8 mouse cellular contexts compared by ENCODE assay signal in genomic region chr11:117266906-117267721, GRCm38 (mm10).
A peak's percentile ranks its signal among the peaks of the same experiment; 100 is the strongest.
DNase-seq lines count a peak whose midpoint lies in the region; ATAC-seq lines count a peak whose summit lies in the region.

No protein-coding gene starts in this region.

- peak overlapping the region; percentile 72 for H3K4me3 ChIP-seq in kidney, embryonic 15.5 days (replicated peaks)

- WGBS in kidney, embryonic 15.5 days = under 1% methylated on average over 32 of the region's 37 CpGs

- H3K27me3 ChIP-seq in kidney, embryonic 15.5 days = no peaks in the 10 kb centered on the region

- ATAC-seq in kidney, embryonic 15.5 days (replicated peaks; ENCODE audit: low FRiP score) = peak; percentile 62

- peaks cover 83% of the 10 kb centered on the region for H3K4me1 ChIP-seq in kidney, embryonic 15.5 days

- no peaks in the 10 kb centered on the region for H3K9me3 ChIP-seq in kidney, embryonic 15.5 days (replicated peaks)

- peak overlapping the region; percentile 79 for H3K9ac ChIP-seq in kidney, embryonic 15.5 days

- H3K36me3 ChIP-seq in kidney, embryonic 15.5 days = no peaks in the 10 kb centered on the region

- intact Hi-C loops in left cerebral cortex, postnatal 14 days (cut with DNase I) = loop anchor here (5.0 kb wide), 1 partner anchor 45 kb away; no protein-coding TSS in a partner anchor

- peak overlapping the region; percentile 93 for H3K27ac ChIP-seq in kidney, embryonic 15.5 days

- peak; percentile 42 to 49 for DNase-seq in left cerebral cortex, adult 18-20 months (ENCODE audit: low spot score in 2 of 2)
- no peak for DNase-seq in left cerebral cortex, postnatal 14 days (ENCODE audit: low spot score in 2 of 2)
- DNase-seq in c-Kit-positive CD71-negative TER-119-negative erythroid progenitor cells, embryonic 14.5 days (ENCODE audit: low read depth) = peak; percentile 35
- peak; percentile 55 to 75 for DNase-seq in heart, adult 9 months (ENCODE audit: low spot score in 2 of 2)
- DNase-seq in lung, postnatal 14 days = peak; percentile 68
- DNase-seq in right cerebral cortex, adult 2 months (ENCODE audit: low spot score in 2 of 2) = peak; percentile 29 to 43
- DNase-seq in cerebellum, adult 9-10 months = no peak

- H3K4me2 ChIP-seq in kidney, embryonic 15.5 days = peak overlapping the region; percentile 89

Comparison
In these comparisons a context has a peak if more than half of its experiments do, and no peak if none do; other contexts are left out.
1. DNase-seq: peak in left cerebral cortex, adult 18-20 months (2 of 2), c-Kit-positive CD71-negative TER-119-negative erythroid progenitor cells, embryonic 14.5 days (single experiment), heart, adult 9 months (2 of 2), lung, postnatal 14 days (single experiment) and right cerebral cortex, adult 2 months (2 of 2); none in left cerebral cortex, postnatal 14 days (0 of 2) and cerebellum, adult 9-10 months (single experiment).